Mouse (Mus musculus) kidney, embryonic 14.5 days (tissue): ENCODE data around the gene Pcyt2. TPM values are rescaled to one million over a fixed set of nuclear protein-coding genes. Genes with fewer than 3 reads are reported as not detected.

Experiments used
- ATAC-seq: fragments of 200-750 bp; cut with Nextera tagmentation; 2 replicates; pipeline ENCODE4 v1.8.0; 2017; ENCODE audit warnings: moderate number of reproducible peaks, mild to moderate bottlenecking, moderate TSS enrichment, moderate library complexity; ENCODE audit not compliant: low FRiP score, low TSS enrichment
- H3K27ac ChIP-seq: fragments of 300-500 bp; sonication (generic); 2 replicates; pipeline ENCODE4 v1.5.1; 2014; ENCODE audit warnings: low read depth, mild to moderate bottlenecking, low read length, moderate library complexity, mixed read lengths
- H3K27me3 ChIP-seq: fragments of 300-500 bp; sonication (generic); 2 replicates; pipeline ENCODE4 v1.6.1; 2014; ENCODE audit warnings: mild to moderate bottlenecking, low read length; ENCODE audit not compliant: control insufficient read depth, insufficient read depth
- H3K36me3 ChIP-seq: fragments of 300-500 bp; sonication (generic); 2 replicates; pipeline ENCODE4 v1.6.1; 2014; ENCODE audit warnings: low read length, mixed read lengths; ENCODE audit not compliant: control insufficient read depth, insufficient read depth
- H3K4me1 ChIP-seq: fragments of 300-500 bp; sonication (generic); 2 replicates; pipeline ENCODE4 v1.6.1; 2014; ENCODE audit warnings: low read length, mixed read lengths; ENCODE audit not compliant: control insufficient read depth, insufficient read depth
- H3K4me2 ChIP-seq: fragments of 300-500 bp; sonication (generic); replicated peaks from 2 replicates; pipeline ENCODE4 v1.6.1; 2014; ENCODE audit warnings: low read depth, mild to moderate bottlenecking, low read length
- H3K4me3 ChIP-seq: fragments of 300-500 bp; sonication (generic); 2 replicates; pipeline ENCODE4 v1.5.1; 2014; ENCODE audit warnings: mild to moderate bottlenecking, low read length
- H3K9ac ChIP-seq: fragments of 300-500 bp; sonication (generic); 2 replicates; pipeline ENCODE4 v1.6.1; 2014; ENCODE audit warnings: low read depth, mild to moderate bottlenecking, low read length, moderate library complexity
- H3K9me3 ChIP-seq: fragments of 300-500 bp; sonication (generic); 2 replicates; pipeline ENCODE4 v1.6.1; 2016; ENCODE audit warnings: low read length; ENCODE audit not compliant: control insufficient read depth
- whole genome bisulfite sequencing: fragments of 180-500 bp; shearing (Covaris S2); extraction: QIAGEN DNeasy Blood & Tissue Kit; methylation state at CpG from one replicate; pipeline ENCODE4 v1.1.7; 2014; 5-methylcytosine and 5-hydroxymethylcytosine counted together
- polyA plus RNA-seq: library from polyadenylated mRNA; unstranded; fragments of >200 nt; fragmentation: Nextera tagmentation; extraction: Ambion mirVana; gene quantifications from 2 replicates; pipeline ENCODE4 v1.2.1, GENCODE M21; 2014

Pcyt2 gene
- polyA plus RNA-seq, 1 experiment from 2014 or later: 82.7 TPM

DNA sequence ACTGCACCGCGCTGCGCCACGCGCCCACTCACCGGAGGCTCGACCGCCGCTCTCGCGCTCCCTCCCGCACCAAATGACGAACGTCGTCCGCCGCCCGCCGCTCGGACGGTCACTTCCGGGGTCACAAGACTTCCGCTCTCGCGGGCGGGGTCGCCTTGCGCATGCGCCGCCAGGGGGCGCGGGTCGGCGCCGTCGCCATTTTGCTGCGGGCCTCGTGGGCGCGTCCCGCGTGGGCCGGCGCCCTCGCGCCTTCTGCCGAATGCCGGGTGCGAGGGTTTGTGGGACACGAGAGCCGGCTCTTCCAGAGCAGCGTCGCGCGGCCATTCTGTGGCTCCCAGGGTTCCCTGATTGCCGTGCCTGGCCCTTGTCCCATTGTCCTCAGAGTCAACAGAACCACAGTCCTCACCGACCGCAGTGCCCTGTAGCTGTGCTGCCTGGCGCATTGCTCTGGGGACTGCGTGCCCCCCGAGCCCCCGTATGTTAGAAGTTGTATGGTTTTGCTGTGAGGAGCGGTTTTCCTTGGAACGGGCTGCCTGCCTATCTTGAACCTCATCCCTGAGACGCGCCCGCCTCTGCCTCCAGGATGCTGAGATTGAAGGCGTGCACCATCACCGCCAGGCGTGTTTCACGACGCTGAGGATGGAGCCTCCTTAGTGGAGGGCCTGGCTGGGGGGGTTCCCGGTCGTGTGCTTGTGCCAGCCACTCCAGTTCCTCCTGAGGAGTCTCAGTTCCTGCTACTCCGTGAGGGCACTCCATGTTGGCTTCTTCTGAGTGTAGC is 36.1 kb downstream of the Pcyt2 start, which contains the start of gene Arhgdia:
Arhgdia (minus strand) TSS at position 135 of the 778 bp plus-strand sequence.
- peak within 1 kb of the TSS; percentile 94 for H3K4me3 ChIP-seq
- H3K27ac ChIP-seq: peak within 1 kb of the TSS; percentile 95
- peak within 1 kb of the TSS; percentile 98 for H3K9ac ChIP-seq
- 5% methylated on average over 72 of the region's 75 CpGs for WGBS
- ATAC-seq: peak; percentile 71
- peak within 1 kb of the TSS; percentile 89 for H3K4me2 ChIP-seq
- peaks cover 55% of the 10 kb centered on the region for H3K36me3 ChIP-seq
- H3K27me3 ChIP-seq: no peaks in the 10 kb centered on the region
- peaks cover 21% of the 10 kb centered on the region for H3K4me1 ChIP-seq
- no peaks in the 10 kb centered on the region; the same call in 1 of the 2 replicates for H3K9me3 ChIP-seq

DNA sequence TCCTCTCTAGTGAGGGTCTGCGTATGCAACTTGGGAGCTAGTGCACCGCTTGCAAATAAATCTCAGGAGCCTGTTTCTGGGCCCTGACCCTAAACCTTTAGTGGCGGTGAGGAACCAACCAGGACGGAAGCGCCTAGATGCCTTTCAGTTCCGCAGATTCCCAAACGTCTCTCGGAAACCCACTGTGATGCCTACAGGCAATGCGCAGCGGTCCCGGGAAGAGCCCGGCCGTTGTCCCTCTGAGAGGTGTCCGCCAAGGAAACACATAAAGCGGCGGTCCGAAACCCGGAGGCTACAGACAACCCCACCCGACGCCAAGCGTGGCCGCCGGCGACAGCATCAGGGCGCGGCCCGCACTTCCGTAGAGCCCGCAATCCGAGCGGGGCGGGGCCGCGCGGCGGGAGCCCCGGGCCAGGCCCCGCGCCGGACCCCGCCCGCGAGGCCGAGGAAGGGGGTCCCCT is 36.8 kb downstream of the Pcyt2 start:
- peaks cover 47% of the 10 kb centered on the region for H3K36me3 ChIP-seq
- ATAC-seq: peak; percentile 7; the same call in 1 of the 2 replicates

DNA sequence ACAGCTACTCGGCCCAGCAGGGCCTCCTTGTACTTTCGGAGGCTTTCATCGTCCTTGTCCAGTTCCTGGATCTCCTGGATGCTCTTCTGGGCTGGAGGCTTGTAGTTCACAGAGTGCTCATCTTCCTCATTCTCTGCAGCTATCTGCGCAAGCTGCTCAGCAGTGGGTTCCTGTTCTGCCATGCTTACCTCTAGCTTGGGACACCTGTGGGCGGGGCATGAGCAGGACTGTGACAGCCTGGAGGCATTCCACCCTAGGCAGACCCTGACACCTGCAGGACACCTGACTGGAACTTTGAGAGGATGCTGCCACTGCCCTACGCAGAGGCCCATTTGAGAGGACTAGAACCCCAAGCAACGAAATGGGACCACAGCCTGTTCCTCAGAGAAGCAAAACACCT is 37.5 kb downstream of the Pcyt2 start:
- Histone ChIP-seq H3K4me1 (peaks cover 21% of the 10 kb centered on the region), H3K4me3 (peak overlapping the region; percentile 94), H3K9me3 (no peaks in the 10 kb centered on the region; the same call in 1 of the 2 replicates), H3K27me3 (no peaks in the 10 kb centered on the region), H3K36me3 (peaks cover 40% of the 10 kb centered on the region), H3K9ac (peak overlapping the region; percentile 98), H3K27ac (peak overlapping the region; percentile 95; the same call in 1 of the 2 replicates), H3K4me2 (peak overlapping the region; percentile 89)
- ATAC-seq: no peak
- 51% methylated on average over 7 of the region's 7 CpGs for whole genome bisulfite sequencing

More for the DNA sequence above, 36.8 kb downstream of the Pcyt2 start:
- under 1% methylated on average over 37 of the region's 44 CpGs for WGBS
- Histone ChIP-seq H3K27ac (peak overlapping the region; percentile 95), H3K9me3 (no peaks in the 10 kb centered on the region; the same call in 1 of the 2 replicates), H3K4me3 (peak overlapping the region; percentile 94), H3K27me3 (no peaks in the 10 kb centered on the region), H3K4me2 (peak overlapping the region; percentile 89), H3K9ac (peak overlapping the region; percentile 98), H3K4me1 (peaks cover 21% of the 10 kb centered on the region)

DNA sequence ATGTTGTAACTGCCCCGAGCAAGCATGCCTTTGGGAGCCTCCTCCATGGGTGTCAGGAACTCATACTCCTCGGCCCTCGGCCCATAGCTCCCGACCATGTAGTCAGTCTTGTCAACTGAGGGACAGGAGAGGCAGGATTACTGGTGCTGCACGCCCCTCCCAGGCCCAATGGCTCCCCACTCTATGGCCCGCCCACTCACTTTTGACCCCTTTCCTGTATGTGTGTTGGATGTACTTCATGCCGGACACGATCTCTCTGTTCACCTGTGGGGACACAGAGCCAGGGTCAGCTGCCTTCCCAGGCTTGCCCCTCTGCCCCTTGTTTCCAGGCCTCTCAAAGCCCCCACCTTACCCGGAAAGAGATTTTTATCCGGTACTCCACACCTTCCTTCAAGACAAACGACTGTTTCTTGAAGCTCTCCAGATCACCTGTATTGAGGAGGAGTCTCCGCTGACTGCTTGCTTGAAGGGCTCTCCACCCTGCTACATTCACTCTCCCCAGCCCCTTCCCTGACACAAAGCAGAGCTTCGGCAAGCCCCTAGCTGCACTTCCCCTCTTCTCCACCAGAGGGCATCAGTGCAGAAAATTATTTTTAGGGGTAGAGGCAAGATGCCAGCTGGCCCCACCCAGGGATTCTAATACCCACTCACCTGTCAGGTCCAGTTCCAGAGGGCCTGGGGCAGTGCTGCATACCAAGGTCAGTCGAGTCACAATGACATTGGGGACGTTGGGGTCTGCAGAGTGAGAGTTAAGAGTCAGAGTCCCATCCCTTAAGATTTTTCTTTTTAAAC is 38.2 kb downstream of the Pcyt2 start:
- peak overlapping the region; percentile 89 for H3K4me2 ChIP-seq
- H3K27ac ChIP-seq: peak overlapping the region; percentile 27; the same call in 1 of the 2 replicates
- peaks cover 37% of the 10 kb centered on the region for H3K36me3 ChIP-seq
- WGBS: 51% methylated on average over 15 of the region's 15 CpGs
- H3K4me3 ChIP-seq: peak overlapping the region; percentile 94
- no peak for ATAC-seq
- no peaks in the 10 kb centered on the region for H3K27me3 ChIP-seq
- peaks cover 24% of the 10 kb centered on the region for H3K4me1 ChIP-seq
- H3K9ac ChIP-seq: peak overlapping the region; percentile 98; the same call in 1 of the 2 replicates
- no peaks in the 10 kb centered on the region; the same call in 1 of the 2 replicates for H3K9me3 ChIP-seq

DNA sequence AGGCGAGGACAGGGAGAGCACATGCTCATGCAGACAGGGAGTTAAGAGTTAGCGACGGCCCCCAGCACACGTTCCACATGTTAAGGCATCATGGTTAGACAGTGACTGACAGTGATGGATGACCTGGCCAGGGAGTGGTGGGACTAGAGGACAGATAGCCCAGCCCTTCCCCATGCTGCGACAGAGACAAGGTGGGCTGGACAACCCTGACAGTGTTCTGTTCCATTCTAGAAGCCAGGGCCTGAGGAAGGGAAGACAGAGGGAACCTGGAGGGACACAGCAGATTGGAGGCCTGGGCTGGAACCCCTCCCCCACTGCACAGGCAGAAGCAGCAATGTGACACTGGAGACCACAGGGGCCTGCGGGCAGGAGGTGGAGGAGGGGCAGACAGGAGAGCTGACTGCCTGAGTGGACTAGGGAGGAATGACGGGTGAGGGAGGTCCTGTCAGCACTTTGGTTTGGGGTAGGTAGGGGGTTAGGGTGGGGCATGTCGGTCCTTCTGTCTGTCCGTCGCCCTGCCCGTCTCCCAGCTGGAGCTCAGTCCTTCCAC is 39.0 kb downstream of the Pcyt2 start:
- 0 out of 2 replicates have a peak overlapping the region, but pooled peaks have one; percentile 27 for H3K27ac ChIP-seq

DNA sequence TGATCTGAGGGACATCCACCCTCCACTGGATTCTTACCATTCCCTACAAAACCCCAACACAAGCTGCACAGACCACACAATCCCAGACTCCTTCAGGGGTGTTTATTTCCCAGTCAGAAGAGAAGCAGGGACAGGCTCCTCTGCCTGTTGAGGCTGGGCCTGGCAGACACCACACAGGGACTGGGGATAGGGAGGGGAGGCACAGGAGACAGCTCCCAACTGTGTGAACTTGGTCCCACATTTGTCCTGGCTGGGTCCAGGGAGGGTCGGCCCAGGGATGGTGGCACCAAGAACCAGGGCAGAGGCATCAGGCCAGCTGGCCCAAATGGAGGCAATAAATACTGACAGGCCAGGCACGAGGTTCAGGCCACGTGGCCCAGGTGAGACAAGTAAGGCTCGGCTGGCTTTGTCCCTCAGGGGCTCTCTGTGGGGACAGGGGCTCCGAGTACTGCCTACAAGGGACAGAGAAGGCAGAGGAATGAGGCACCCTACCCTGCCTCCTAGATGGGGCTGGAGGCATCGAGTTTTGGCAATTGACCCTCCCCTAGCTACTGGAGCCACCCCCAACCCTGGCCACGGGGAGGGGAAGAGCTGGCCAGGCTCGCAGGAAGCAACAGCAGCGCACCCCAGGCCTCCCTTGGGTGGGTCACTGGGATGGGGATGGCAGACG is 39.6 kb downstream of the Pcyt2 start:
- no peak overlapping the region for H3K27ac ChIP-seq
- no peak overlapping the region for H3K4me2 ChIP-seq
- peaks cover 29% of the 10 kb centered on the region for H3K4me1 ChIP-seq
- WGBS: 63% methylated on average over 10 of the region's 10 CpGs
- H3K27me3 ChIP-seq: no peaks in the 10 kb centered on the region
- no peak for ATAC-seq
- peaks cover 31% of the 10 kb centered on the region for H3K36me3 ChIP-seq
- H3K4me3 ChIP-seq: no peak overlapping the region
- H3K9ac ChIP-seq: no peak overlapping the region; the same call in none of the 2 replicates
- no peaks in the 10 kb centered on the region for H3K9me3 ChIP-seq

More for the DNA sequence above, 39.0 kb downstream of the Pcyt2 start:
- peak overlapping the region; percentile 98 for H3K9ac ChIP-seq
- WGBS: 69% methylated on average over 11 of the region's 11 CpGs
- no peaks in the 10 kb centered on the region for H3K27me3 ChIP-seq
- H3K4me3 ChIP-seq: no peak overlapping the region
- no peak for ATAC-seq
- H3K4me2 ChIP-seq: no peak overlapping the region
- H3K4me1 ChIP-seq: peaks cover 29% of the 10 kb centered on the region
- peaks cover 32% of the 10 kb centered on the region for H3K36me3 ChIP-seq
- no peaks in the 10 kb centered on the region for H3K9me3 ChIP-seq

DNA sequence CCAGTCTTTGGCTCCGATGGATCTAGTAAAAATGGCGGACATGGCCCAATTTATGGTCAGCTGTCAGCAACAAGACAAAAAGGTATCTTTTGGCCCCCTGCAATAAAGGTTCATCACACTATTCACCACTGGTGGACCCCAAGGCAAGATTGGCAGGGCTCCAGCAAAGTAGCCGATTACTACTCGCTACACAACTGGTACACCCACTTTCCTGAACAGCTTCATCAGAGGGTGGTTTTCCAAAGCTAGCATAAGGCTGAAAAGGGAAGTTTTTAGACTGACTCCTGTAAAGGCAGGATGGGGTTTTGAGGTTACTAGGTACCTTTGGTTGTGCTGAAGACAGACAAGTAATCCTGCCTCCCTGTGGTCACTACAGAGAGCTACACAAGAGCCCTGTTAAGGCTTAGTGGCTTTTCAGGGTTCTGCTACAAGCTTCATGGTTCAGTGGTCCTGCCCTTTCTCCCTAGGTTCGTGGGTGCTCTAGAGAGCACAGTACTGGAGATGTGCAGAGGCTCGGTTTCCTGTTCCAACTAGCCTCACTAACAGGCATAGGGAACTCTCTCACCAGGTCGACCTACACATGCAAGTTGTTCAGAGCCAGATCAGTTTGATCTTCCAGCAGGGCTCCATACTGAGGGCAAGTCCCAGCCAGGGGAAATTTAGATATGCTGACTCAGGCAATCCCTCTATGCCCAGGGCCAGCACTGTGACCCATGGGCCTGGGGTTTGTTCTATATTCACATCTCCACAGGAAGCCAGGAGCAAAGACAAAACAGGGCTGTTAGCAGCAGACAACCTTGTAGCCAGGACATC is 40.3 kb downstream of the Pcyt2 start:
- no peak overlapping the region for H3K4me3 ChIP-seq

More for the DNA sequence above, 40.3 kb downstream of the Pcyt2 start:
- ATAC-seq: no peak
- H3K27me3 ChIP-seq: no peaks in the 10 kb centered on the region
- WGBS: 82% methylated on average over 7 of the region's 7 CpGs
- no peak overlapping the region for H3K27ac ChIP-seq
- peaks cover 28% of the 10 kb centered on the region for H3K4me1 ChIP-seq
- no peak overlapping the region for H3K4me2 ChIP-seq
- H3K9ac ChIP-seq: no peak overlapping the region
- H3K36me3 ChIP-seq: peaks cover 31% of the 10 kb centered on the region
- no peaks in the 10 kb centered on the region for H3K9me3 ChIP-seq
